Mouse (Mus musculus): Measurements from ENCODE around the gene Thop1. TPM values are rescaled to one million over a fixed set of nuclear protein-coding genes. Genes with fewer than 3 reads are reported as not detected.

The Thop1 gene
- polyA plus RNA-seq, 1 experiment from 2014 or later = 30.6 TPM

DNA sequence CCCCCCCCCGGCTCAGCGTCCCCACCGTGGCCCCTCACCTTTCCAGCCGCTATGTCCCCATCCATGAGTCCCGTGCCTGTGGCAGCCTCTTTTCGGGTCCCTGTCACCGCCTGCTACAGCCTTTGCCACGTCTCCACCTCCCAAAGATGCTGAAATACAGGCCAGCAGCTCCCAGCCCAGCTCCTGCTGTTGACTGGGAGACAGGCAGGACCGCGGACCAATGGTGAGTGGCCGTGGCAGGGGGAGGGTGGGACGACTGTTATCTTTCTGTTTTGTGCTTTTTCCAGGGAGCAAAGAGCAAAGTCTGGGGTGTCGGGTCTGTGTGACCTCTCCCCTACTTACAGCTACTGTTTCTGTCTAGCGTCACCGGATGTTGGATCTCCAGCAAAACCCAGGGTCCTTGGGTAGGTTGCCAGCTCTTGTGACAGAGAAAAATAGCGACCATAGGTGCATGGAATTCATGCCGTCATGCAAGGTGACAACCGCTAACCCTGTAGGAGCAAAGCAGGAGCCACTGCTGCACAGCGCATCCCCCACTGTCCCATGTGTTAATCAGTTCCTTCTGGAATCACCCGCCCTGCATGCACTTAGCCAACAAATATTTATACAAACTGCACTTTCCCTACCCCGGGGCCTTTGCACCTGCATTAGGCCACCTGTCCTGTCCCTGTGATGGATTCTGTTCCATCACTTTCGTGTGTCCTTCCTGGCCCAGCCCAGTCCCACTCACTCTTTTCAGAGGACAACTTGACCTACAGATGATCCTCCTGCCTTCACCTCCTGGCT is 22.8 kb downstream of the Thop1 start:
- Histone ChIP-seq H3K4me2 (ENCODE audit: low read length) (no peak overlapping the region), H3K4me3 (replicated peaks; ENCODE audit: low read depth, low read length) (no peak overlapping the region), H3K9me3 (replicated peaks; ENCODE audit: low read length) (no peaks in the 10 kb centered on the region), H3K27ac (no peak overlapping the region), H3K27me3 (ENCODE audit: insufficient read depth, low read length) (no peaks in the 10 kb centered on the region), H3K9ac (ENCODE audit: low read depth, low read length) (no peak overlapping the region), H3K36me3 (ENCODE audit: insufficient read depth, low read length) (no peaks in the 10 kb centered on the region), H3K4me1 (replicated peaks; ENCODE audit: insufficient read depth, low read length) (no peaks in the 10 kb centered on the region)
- no peak for DNase-seq (ENCODE audit: low spot score)
- WGBS = 54% methylated on average over 22 of the region's 22 CpGs
- ATAC-seq (replicated peaks; ENCODE audit: low FRiP score, low read depth) = no peak
- TF ChIP-seq CTCF (IDR thresholded peaks at IDR 0.05; ENCODE audit: low read depth) = no peak

DNA sequence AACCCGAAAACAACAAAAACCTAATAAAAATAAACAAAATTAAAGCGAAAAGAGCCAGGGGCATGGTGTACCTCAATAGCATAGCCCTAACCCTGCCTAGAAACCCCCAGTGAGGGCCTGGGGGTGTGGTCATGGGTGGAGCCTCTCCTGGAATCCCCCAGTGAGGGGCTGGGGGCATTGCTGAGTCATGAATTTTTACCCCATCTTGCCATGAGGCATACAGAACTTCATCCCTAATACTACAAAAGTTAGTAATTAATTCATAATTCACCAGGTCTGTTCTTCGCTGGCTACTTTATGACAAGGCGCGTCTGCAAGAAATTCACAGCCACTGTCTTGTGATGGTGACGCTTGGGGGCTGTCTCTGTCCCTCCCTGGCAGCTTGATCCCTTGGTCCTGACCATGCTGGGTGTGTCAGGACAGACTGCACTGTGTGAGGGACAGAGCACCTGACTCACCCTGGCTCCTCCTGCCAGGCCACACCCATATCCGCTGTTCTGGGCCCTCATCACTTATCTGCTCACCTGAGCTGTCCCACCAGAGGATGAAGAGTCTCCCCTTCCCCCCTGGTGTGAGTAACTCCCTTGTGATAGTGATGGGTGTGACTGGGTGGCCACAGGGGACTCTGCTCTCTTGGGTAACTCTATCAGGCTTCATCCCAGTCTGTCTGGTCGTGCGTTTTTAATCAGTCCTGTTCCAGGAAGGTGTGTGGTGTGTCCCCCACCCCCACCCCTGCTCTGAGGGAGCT is 25.3 kb downstream of the Thop1 start:
- DNase-seq (ENCODE audit: low spot score) (no peak), ATAC-seq (replicated peaks; ENCODE audit: low FRiP score, low read depth) (no peak)
- H3K27ac ChIP-seq = no peak overlapping the region

DNA sequence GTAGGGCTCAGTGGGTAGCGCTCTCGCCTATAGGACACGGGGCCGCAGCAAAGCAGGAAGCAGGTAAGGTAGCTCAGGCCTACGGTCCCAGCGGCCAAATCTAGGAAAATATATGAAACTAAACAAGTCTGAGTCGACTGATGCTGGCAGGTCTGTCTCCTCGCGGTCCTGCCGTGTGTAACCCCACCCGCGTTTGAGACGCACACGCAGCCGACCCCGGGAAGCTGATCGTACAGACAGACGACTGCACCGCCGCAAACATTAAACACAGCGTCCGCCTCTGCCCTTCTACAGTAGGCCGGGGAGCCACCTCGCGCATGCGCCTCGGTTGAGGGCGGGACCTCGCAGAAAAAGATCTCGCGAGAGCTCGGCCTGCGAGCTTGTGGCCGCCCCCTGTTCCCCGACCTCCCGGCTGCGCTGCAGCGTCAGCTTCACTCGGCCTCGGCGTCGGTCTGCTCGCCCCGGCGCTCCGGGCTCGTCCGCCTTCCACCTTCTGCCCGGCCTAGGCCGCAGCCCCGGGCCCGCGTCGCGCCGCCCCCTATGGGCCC is 35.8 kb downstream of the Thop1 start, which contains the start of gene Map2k2:
Map2k2 (plus strand) TSS at position 351 of the 548 bp plus-strand sequence.
- H3K36me3 ChIP-seq (ENCODE audit: insufficient read depth, low read length) = peaks cover 16% of the 10 kb centered on the region
- H3K9me3 ChIP-seq (replicated peaks; ENCODE audit: low read length) = no peaks in the 10 kb centered on the region
- TF ChIP-seq CTCF (IDR thresholded peaks at IDR 0.05; ENCODE audit: low read depth) = no peak
- H3K4me2 ChIP-seq (ENCODE audit: low read length) = peak within 1 kb of the TSS; percentile 76
- H3K4me3 ChIP-seq (replicated peaks; ENCODE audit: low read depth, low read length) = peak within 1 kb of the TSS; percentile 82
- peak within 1 kb of the TSS; percentile 100 for H3K27ac ChIP-seq
- no peaks in the 10 kb centered on the region for H3K27me3 ChIP-seq (ENCODE audit: insufficient read depth, low read length)
- peaks cover 14% of the 10 kb centered on the region; the same call in 1 of the 2 replicates for H3K4me1 ChIP-seq (replicated peaks; ENCODE audit: insufficient read depth, low read length)
- DNase-seq (ENCODE audit: low spot score) = peak; percentile 98
- WGBS = under 1% methylated on average over 54 of the region's 56 CpGs
- peak; percentile 89 for ATAC-seq (replicated peaks; ENCODE audit: low FRiP score, low read depth)
- H3K9ac ChIP-seq (ENCODE audit: low read depth, low read length) = peak within 1 kb of the TSS; percentile 98

More for the DNA sequence above, 25.3 kb downstream of the Thop1 start:
- H3K9ac ChIP-seq (ENCODE audit: low read depth, low read length) = no peak overlapping the region
- no peaks in the 10 kb centered on the region for H3K9me3 ChIP-seq (replicated peaks; ENCODE audit: low read length)
- H3K4me2 ChIP-seq (ENCODE audit: low read length) = no peak overlapping the region
- no peaks in the 10 kb centered on the region for H3K36me3 ChIP-seq (ENCODE audit: insufficient read depth, low read length)
- WGBS = 64% methylated on average over 9 of the region's 9 CpGs
- H3K4me3 ChIP-seq (replicated peaks; ENCODE audit: low read depth, low read length) = no peak overlapping the region
- H3K27me3 ChIP-seq (ENCODE audit: insufficient read depth, low read length) = no peaks in the 10 kb centered on the region
- H3K4me1 ChIP-seq (replicated peaks; ENCODE audit: insufficient read depth, low read length) = no peaks in the 10 kb centered on the region
- no peak for TF ChIP-seq CTCF (IDR thresholded peaks at IDR 0.05; ENCODE audit: low read depth)

GRCm38 (mm10) chr10:81106113-81106721 is 36.4 kb downstream of the Thop1 start:
- Histone ChIP-seq H3K4me2 (ENCODE audit: low read length) (peak overlapping the region; percentile 76), H3K9me3 (replicated peaks; ENCODE audit: low read length) (no peaks in the 10 kb centered on the region), H3K36me3 (ENCODE audit: insufficient read depth, low read length) (peaks cover 22% of the 10 kb centered on the region), H3K27me3 (ENCODE audit: insufficient read depth, low read length) (no peaks in the 10 kb centered on the region), H3K27ac (peak overlapping the region; percentile 100), H3K4me3 (replicated peaks; ENCODE audit: low read depth, low read length) (peak overlapping the region; percentile 82), H3K9ac (ENCODE audit: low read depth, low read length) (peak overlapping the region; percentile 98), H3K4me1 (replicated peaks; ENCODE audit: insufficient read depth, low read length) (peaks cover 14% of the 10 kb centered on the region; the same call in 1 of the 2 replicates)
- ATAC-seq (replicated peaks; ENCODE audit: low FRiP score, low read depth) = peak; percentile 89
- TF ChIP-seq CTCF (IDR thresholded peaks at IDR 0.05; ENCODE audit: low read depth) = peak; percentile 41; the same call in 1 of the 2 replicates
- WGBS = under 1% methylated on average over 34 of the region's 35 CpGs
- DNase-seq (ENCODE audit: low spot score) = peak; percentile 91

- H3K4me1 ChIP-seq (replicated peaks; ENCODE audit: insufficient read depth, low read length) = no peaks in the 10 kb centered on the region
- no peaks in the 10 kb centered on the region for H3K27me3 ChIP-seq (ENCODE audit: insufficient read depth, low read length)
- no peaks in the 10 kb centered on the region for H3K9me3 ChIP-seq (replicated peaks; ENCODE audit: low read length)
- no peak overlapping the region for H3K9ac ChIP-seq (ENCODE audit: low read depth, low read length)
- H3K4me3 ChIP-seq (replicated peaks; ENCODE audit: low read depth, low read length) = no peak overlapping the region
- ATAC-seq (replicated peaks; ENCODE audit: low FRiP score, low read depth) = no peak
- no peak overlapping the region for H3K27ac ChIP-seq
- WGBS = 91% methylated on average over 6 of the region's 6 CpGs
- no peak for DNase-seq (ENCODE audit: low spot score)
- no peak overlapping the region for H3K4me2 ChIP-seq (ENCODE audit: low read length)
- TF ChIP-seq CTCF (IDR thresholded peaks at IDR 0.05; ENCODE audit: low read depth) = no peak
- H3K36me3 ChIP-seq (ENCODE audit: insufficient read depth, low read length) = peaks cover 65% of the 10 kb centered on the region
Measured at GRCm38 (mm10) chr10:81112946-81113345, 43.1 kb downstream of the Thop1 start.

GRCm38 (mm10) chr10:81119625-81120024 is 49.8 kb downstream of the Thop1 start:
- H3K9me3 ChIP-seq (replicated peaks; ENCODE audit: low read length) = no peaks in the 10 kb centered on the region
- no peak overlapping the region for H3K9ac ChIP-seq (ENCODE audit: low read depth, low read length)
- no peak overlapping the region for H3K27ac ChIP-seq
- no peak overlapping the region for H3K4me3 ChIP-seq (replicated peaks; ENCODE audit: low read depth, low read length)
- peaks cover 85% of the 10 kb centered on the region for H3K36me3 ChIP-seq (ENCODE audit: insufficient read depth, low read length)
- 93% methylated on average over 10 of the region's 10 CpGs for WGBS
- no peak for TF ChIP-seq CTCF (IDR thresholded peaks at IDR 0.05; ENCODE audit: low read depth)
- DNase-seq (ENCODE audit: low spot score) (no peak), ATAC-seq (replicated peaks; ENCODE audit: low FRiP score, low read depth) (no peak)
- H3K4me2 ChIP-seq (ENCODE audit: low read length) = no peak overlapping the region
- no peaks in the 10 kb centered on the region for H3K4me1 ChIP-seq (replicated peaks; ENCODE audit: insufficient read depth, low read length)
- H3K27me3 ChIP-seq (ENCODE audit: insufficient read depth, low read length) = no peaks in the 10 kb centered on the region
